Mouse (Mus musculus) naive thymus-derived CD4-positive, alpha-beta T cell, adult 5 months (primary cell): Measurements from ENCODE around the gene Vwa5a. TPM values are rescaled to one million over a fixed set of nuclear protein-coding genes. Genes with fewer than 3 reads are reported as not detected.

Experiments
- polyA plus RNA-seq: library from polyadenylated mRNA; unstranded; fragments of 100-300 nt; shearing (Covaris generic); gene quantifications from one replicate; pipeline ENCODE4 v1.2.1, GENCODE M21; 2017

Gene Vwa5a
- polyA plus RNA-seq, result 7.8 TPM

DNA sequence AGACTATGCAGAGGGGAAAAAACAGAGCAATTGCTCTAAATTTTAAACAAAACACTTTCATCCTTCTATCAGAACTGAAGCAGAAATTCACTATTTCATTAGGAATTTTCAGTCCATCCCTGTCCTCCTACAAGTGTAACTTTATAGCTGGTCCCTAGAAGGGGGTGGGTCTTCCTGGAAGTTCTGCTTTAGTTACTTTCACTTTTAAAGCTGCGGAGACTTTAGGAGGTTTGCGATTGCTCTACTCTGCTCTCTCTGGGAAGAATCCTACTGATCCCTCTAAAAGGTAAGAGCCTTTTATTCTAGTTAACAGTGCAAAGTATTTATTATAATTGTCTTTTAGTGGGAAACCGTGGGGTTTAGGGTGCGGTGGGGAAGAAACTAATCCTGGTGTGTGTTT is at the start of gene Vwa5a:
Vwa5a (plus strand) TSS at position 167 of the 400 bp plus-strand sequence.

DNA sequence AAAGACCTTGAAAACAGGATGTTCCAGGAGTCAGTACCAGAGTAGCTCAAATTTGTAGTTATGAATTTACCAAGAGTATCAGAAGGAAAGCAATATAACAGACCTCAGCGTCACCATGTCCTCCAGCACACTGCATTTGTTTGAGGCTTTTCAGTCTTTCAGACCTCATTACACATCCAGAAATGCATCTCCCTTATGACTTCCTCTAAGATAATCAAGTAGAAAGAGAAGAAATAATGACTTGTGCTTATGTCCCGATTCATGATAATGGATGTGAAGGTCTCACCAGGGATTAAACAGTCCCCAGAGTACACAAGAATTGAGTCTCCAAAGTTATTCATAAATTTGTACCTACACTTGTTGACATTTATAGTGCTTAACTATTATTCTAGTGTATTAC is 43.6 kb upstream of the Vwa5a start, which contains the start of gene Olfr918:
Olfr918 (minus strand) TSS at position 101 of the 400 bp plus-strand sequence.

DNA sequence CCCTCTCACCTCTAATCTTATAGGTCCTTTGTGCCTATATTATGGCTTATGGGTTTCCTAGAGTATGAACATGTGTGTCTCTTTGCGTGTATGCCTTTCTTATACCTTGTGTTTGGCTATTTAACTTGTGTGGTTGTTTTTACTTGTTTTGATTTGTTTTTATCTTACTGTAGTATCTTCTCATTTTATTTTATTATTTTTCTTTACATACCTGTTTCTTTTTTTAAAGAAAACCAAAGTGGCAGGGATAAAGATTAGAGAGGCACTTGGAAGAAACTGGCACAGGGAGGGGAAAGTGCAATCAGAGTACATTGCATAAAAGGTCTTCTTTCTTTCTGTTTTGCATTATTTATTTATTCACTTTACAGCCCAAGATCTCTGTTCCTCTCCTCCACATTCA is 33.9 kb downstream of the Vwa5a start, which contains the start of gene Olfr920:
Olfr920 (plus strand) TSS at position 301 of the 400 bp plus-strand sequence.

DNA sequence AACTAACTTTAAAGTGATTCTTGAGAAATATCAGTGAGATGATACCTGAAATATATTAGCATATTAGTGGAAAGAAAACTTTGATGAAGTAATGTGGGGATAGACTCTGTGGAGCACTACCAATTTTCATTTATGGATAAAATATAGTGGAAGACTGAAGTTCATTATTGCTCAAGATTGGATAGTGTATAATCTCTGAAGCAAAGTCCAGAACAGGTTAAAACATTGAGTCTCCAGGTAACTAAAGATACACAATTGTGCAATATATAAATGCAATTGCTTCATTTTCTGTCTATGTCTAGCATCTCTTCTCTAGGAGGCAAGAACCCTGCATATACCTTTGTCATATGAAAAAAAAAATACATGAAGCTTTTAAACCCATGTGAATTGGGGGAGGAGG is 54.7 kb downstream of the Vwa5a start, which contains the start of gene Olfr921:
Olfr921 (plus strand) TSS at position 301 of the 400 bp plus-strand sequence.

Other genes starting within 250 kb of the Vwa5a start
- gene Olfr905, start 247.2 kb upstream of the Vwa5a start, polyA plus RNA-seq, result not detected
- gene Olfr906, start 231.2 kb upstream of the Vwa5a start, polyA plus RNA-seq, result not detected
- not detected for gene Olfr907, start 222.5 kb upstream of the Vwa5a start, polyA plus RNA-seq
- not detected for gene Olfr911-ps1, start 196.7 kb upstream of the Vwa5a start, polyA plus RNA-seq
- gene Olfr910, start 180.4 kb upstream of the Vwa5a start, polyA plus RNA-seq, result not detected
- gene Olfr912, start 138.1 kb upstream of the Vwa5a start, polyA plus RNA-seq, result 0.12 TPM
- not detected for gene Olfr913, start 125.5 kb upstream of the Vwa5a start, polyA plus RNA-seq
- gene Olfr914, start 113.2 kb upstream of the Vwa5a start, polyA plus RNA-seq, result not detected
- gene Olfr916, start 58.4 kb upstream of the Vwa5a start, polyA plus RNA-seq, result not detected
- gene Olfr917, start 52.4 kb upstream of the Vwa5a start, polyA plus RNA-seq, result not detected
- not detected for gene Olfr918, start 43.7 kb upstream of the Vwa5a start, polyA plus RNA-seq
- gene Olfr919, start 14.6 kb upstream of the Vwa5a start, polyA plus RNA-seq, result not detected
- 0.17 TPM for gene Olfr920, start 34.0 kb downstream of the Vwa5a start, polyA plus RNA-seq
- gene Olfr921, start 54.8 kb downstream of the Vwa5a start, polyA plus RNA-seq, result not detected
- gene Olfr922, start 96.3 kb downstream of the Vwa5a start, polyA plus RNA-seq, result not detected
- gene Olfr923, start 108.3 kb downstream of the Vwa5a start, polyA plus RNA-seq, result not detected
- not detected for gene Olfr924, start 126.2 kb downstream of the Vwa5a start, polyA plus RNA-seq
- not detected for gene Olfr26, start 136.8 kb downstream of the Vwa5a start, polyA plus RNA-seq
- gene Olfr926, start 158.9 kb downstream of the Vwa5a start, polyA plus RNA-seq, result not detected
- gene Olfr930, start 211.5 kb downstream of the Vwa5a start, polyA plus RNA-seq, result not detected